Mouse (Mus musculus) adipose tissue, adult 10 weeks (tissue): ENCODE data around the gene Pqbp1. TPM values are rescaled to one million over a fixed set of nuclear protein-coding genes. Genes with fewer than 3 reads are reported as not detected.

ENCODE experiments used
- polyA plus RNA-seq: library from polyadenylated mRNA; stranded (reverse); fragments of 350-450 nt; fragmentation: Illumina TruSeq; extraction: RNeasy Lipid Tissue Mini Kit (QIAGEN cat#74804); gene quantifications from one replicate; pipeline ENCODE4 v1.2.3, GENCODE M21; 2014; ENCODE audit warnings: low read depth, low replicate concordance

The Pqbp1 gene
- polyA plus RNA-seq: 57.6 TPM

DNA sequence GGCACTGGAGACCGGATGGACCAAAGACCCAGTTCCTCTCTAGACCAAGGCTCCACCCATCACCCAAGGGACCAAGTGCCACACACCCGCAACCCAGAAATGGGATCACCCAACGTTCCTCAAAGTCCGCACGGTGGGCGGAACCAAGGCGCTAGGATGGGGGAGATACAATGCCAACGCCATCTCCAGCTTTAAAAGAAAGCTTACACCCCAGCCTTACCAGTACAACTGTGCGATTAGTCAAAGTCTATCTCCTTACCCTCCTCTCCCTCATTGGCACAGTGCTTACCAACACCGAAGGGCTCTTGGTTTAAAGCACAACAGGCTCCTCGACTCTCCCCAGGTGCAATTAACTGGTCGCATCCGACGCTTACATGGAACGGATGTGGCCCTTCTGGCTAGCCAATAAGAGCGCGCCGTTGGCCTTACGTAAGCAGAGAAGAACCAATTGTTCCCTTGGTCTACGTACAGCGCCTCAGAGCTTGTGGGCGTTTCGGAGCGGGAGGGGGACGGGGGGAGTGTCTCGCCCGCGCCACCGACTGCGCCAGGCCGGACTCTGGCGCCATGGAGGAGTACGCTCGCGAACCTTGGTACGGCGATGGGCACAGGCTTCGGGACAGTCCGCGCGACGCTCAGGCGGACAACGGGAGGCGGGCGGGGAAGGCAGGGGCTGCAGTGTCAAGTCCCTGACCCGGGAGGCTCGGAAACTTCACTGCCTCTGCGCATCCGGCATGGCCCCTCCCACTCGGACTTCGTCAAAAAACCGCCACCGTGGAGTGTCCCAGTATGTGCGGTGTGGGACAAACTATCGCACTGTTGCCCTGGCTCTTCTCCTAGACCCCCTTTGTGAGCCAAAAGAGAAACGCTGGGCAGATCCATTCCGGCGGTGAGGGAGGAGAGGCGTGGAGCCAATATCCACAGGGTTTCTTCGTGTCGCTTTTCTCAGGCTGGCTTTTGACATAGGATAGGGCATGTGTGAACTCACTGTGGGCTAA is at the start of gene Pqbp1, which contains the start of gene Timm17b:
Pqbp1 (minus strand) TSS at position 390 of the 995 bp plus-strand sequence.
Timm17b (plus strand) TSS at position 478 of the 995 bp plus-strand sequence.

DNA sequence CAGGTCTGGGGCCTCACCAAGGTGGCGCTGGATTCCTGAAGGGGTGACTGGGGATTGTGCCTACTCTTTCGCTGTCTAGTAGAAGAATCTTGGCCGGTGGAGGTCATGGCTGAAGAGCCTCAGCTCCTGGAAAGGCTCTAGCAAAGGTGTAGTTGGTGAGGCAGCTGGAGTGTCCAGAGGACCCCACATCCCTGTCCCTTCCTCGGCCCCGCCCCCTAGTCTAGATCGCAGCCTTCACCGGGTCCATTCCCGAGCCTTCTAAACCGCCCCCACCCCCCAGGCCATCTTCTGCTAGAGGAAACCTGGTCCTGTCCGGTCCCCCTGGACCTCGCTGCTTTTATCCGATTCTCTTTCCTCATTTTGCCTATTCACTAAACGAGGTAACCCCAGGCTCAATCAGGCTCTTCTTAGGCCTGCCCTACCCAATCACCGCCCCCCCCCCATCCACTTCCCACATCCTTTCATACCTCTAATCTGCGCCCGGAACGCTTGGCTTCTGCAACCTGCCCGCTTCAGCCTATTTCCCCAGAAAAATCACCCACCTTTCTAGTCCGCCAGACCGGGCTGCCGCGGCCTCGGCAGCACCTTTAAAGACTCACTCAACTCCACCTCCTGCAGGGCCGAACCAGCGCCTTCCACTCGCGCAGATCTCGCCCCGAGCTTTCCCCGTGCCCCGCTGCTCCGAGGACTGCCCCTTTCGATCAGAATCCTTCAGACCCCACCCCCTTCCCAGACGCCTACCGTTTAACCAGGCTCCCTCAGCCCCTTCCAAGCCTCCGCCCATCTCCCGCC is 48.2 kb upstream of the Pqbp1 start, which contains the start of gene Hdac6:
Hdac6 (minus strand) TSS at position 782 of the 792 bp plus-strand sequence.

GRCm38 (mm10) chrX:7928270-7928790 is 29.3 kb upstream of the Pqbp1 start, which contains the start of gene Eras:
Gene Eras (minus strand): TSS chrX:7928607.

DNA sequence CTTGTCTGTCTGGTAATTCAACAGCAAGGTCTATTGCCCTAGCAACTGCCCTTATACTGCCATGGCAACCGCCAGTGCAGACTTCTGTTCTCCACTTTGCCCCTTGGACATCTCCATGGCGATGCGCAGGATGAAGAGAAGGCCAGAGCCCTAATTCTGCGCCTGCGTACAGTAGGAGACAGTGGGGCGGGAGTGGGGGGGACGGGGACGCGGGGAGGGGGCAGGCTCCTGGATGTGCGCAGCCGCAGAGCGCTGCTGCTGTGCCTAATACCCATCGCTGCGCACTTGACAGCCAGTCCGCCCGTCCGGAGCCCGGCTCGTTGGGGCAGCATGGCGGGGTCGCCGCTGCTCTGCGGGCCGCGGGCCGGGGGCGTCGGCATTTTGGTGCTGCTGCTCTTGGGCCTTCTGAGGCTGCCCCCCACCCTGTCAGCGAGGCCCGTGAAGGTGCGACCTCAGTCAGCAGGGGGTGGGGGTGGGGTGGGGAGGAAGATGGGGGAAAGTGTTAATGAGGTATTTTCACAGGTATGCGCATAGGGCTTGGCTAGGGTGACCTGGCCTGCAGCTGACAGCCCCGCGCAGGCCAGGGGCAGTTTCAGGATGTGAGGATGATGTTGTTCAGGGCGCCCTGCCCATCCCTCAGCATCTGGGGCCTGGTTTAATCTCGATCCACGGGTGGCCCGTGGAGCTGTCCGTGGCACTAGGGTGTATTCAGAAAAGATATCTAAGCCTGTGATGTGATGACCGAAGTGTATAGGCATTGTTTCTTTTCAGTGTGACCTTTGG is 20.7 kb upstream of the Pqbp1 start, which contains the start of gene Pcsk1n:
Pcsk1n (plus strand) TSS at position 222 of the 783 bp plus-strand sequence.

GRCm38 (mm10) chrX:7909242-7909641 is 10.2 kb upstream of the Pqbp1 start, which contains the start of gene Gm10490:
Gene Gm10490 (plus strand): TSS chrX:7909542.

GRCm38 (mm10) chrX:7907735-7908134 is 8.7 kb upstream of the Pqbp1 start, which contains the start of gene Gm10491:
Gene Gm10491 (minus strand): TSS chrX:7907835.

DNA sequence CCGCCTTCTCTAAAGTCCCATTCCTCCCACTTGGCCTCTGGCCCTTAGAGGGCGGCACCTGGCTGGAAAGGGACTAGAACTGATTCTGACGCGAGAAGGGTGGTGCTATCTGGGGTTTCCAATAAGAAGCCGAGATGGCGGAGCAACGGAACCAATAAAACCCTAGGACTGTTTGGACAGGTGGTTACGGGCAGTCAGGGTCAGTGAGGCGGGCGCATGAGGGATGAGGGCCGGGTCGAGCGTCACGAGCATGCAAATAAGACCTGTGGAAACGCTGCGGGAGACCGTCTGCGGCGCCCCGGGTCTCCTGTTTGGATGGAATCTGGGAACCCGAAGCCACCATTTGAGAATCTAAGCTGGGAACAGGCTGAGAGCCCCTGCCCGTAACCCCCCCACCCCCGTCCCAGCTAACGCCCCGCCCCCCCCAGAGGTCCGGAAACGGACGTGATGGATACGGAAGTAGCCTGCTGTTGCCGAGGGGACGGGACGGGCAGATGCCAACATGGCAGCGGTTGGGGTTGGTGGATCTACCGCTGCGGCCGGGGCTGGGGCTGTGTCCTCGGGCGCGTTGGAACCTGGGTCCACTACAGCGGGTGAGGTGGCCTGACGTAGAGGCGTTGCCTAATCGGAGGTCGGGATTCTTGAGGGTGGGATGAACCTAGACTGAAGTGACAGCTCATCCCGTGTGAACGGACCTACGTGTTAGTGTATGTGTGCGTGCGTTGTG is 15.1 kb downstream of the Pqbp1 start, which contains the start of gene Slc35a2:
Slc35a2 (plus strand) TSS at position 188 of the 727 bp plus-strand sequence.

DNA sequence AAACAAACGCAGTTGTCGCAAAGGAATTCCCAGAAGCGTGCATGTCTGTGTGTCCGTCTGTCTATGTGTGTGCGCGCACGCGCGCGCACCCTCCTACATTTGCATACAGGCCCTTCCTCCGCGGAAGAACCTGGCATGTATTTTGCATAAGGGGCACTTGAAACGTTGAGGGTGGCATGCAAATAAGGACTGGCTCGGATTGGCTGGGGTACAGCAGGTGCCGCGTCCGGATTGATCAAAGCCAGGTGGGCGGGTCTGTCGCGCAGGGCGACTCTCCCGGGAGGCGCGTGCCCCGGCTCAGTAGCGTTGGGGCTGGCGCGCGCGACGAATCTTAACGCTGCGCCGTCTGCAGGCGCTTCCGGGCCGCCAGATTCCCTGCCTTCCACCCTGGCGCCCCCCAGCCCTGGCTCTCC is 21.1 kb downstream of the Pqbp1 start, which contains the start of gene Pim2:
Pim2 (plus strand) TSS at position 256 of the 413 bp plus-strand sequence.

Other genes starting within 250 kb of the Pqbp1 start
- gene Prickle3, start 242.0 kb downstream of the Pqbp1 start, polyA plus RNA-seq: 19.2 TPM
- 262 TPM for gene Plp2, start 227.9 kb downstream of the Pqbp1 start, polyA plus RNA-seq
- gene Magix, start 218.0 kb downstream of the Pqbp1 start, polyA plus RNA-seq: 3.4 TPM
- gene Gpkow, start 202.1 kb downstream of the Pqbp1 start, polyA plus RNA-seq: 26.6 TPM
- 59.6 TPM for gene Wdr45, start 184.9 kb downstream of the Pqbp1 start, polyA plus RNA-seq
- not detected for gene Gm45208, start 177.0 kb downstream of the Pqbp1 start, polyA plus RNA-seq
- gene Praf2, start 170.8 kb downstream of the Pqbp1 start, polyA plus RNA-seq: 12.3 TPM
- gene Ccdc120, start 148.4 kb downstream of the Pqbp1 start, polyA plus RNA-seq: 18.1 TPM
- 70.2 TPM for gene Tfe3, start 136.7 kb downstream of the Pqbp1 start, polyA plus RNA-seq
- 44.2 TPM for gene Gripap1, start 109.5 kb downstream of the Pqbp1 start, polyA plus RNA-seq
- 6.5 TPM for gene Kcnd1, start 77.0 kb downstream of the Pqbp1 start, polyA plus RNA-seq
- gene Otud5, start 57.9 kb downstream of the Pqbp1 start, polyA plus RNA-seq: 83.1 TPM
- 12.6 TPM for gene Pim2, start 21.0 kb downstream of the Pqbp1 start, polyA plus RNA-seq
- gene Slc35a2, start 15.2 kb downstream of the Pqbp1 start, polyA plus RNA-seq: 32.2 TPM
- 38.1 TPM for gene Timm17b, start 88 bp upstream of the Pqbp1 start, polyA plus RNA-seq
- not detected for gene Gm10491, start 8.6 kb upstream of the Pqbp1 start, polyA plus RNA-seq
- not detected for gene Gm10490, start 10.3 kb upstream of the Pqbp1 start, polyA plus RNA-seq
- gene Pcsk1n, start 20.6 kb upstream of the Pqbp1 start, polyA plus RNA-seq: 0.57 TPM
- gene Eras, start 29.3 kb upstream of the Pqbp1 start, polyA plus RNA-seq: not detected
- 121 TPM for gene Hdac6, start 48.6 kb upstream of the Pqbp1 start, polyA plus RNA-seq
- 0.26 TPM for gene Gata1, start 78.8 kb upstream of the Pqbp1 start, polyA plus RNA-seq
- 0.91 TPM for gene Glod5, start 119.2 kb upstream of the Pqbp1 start, polyA plus RNA-seq
- 15.3 TPM for gene Suv39h1, start 175.5 kb upstream of the Pqbp1 start, polyA plus RNA-seq
- gene Was, start 191.2 kb upstream of the Pqbp1 start, polyA plus RNA-seq: 9.3 TPM
- 50.3 TPM for gene Wdr13, start 233.6 kb upstream of the Pqbp1 start, polyA plus RNA-seq
- 373 TPM for gene Rbm3, start 246.6 kb upstream of the Pqbp1 start, polyA plus RNA-seq